In genomic region chr12:44177038-44177355, GRCm38 (mm10) we compare ENCODE assay signal across 15 mouse cellular contexts. TPM values are rescaled to one million over a fixed set of nuclear protein-coding genes. Genes with fewer than 3 reads are reported as not detected.
A peak's percentile ranks its signal among the peaks of the same experiment; 100 is the strongest.
DNase-seq lines count a peak whose midpoint lies in the region; ATAC-seq and TF ChIP-seq lines count a peak whose summit lies in the region.
"Had no signal": no experiment of that assay in that cellular context is flagged by ENCODE, and none has a peak within 500 bp of the region (broad histone marks: within the 10 kb centered on the region; RNA-seq: fewer than 3 reads in every experiment).

No protein-coding gene starts in this region.

- ATAC-seq in frontal cortex, adult (ENCODE audit: low TSS enrichment): 0 out of 2 replicates have a peak, but pooled peaks have one; percentile 28
- peak; percentile 54; the same call in 1 of the 2 replicates for ATAC-seq in forebrain, embryonic 14.5 days
- ATAC-seq in hindbrain, postnatal 0 days: no peak
- peak; percentile 61 for ATAC-seq in midbrain, embryonic 15.5 days (replicated peaks)

- no peaks in the 10 kb centered on the region for H3K27me3 ChIP-seq in forebrain, embryonic 14.5 days (replicated peaks; ENCODE audit: control insufficient read depth, insufficient read depth, low read length)
- H3K27me3 ChIP-seq in hindbrain, postnatal 0 days (ENCODE audit: insufficient read depth, low read length): no peaks in the 10 kb centered on the region
- H3K27me3 ChIP-seq in midbrain, embryonic 15.5 days (replicated peaks): no peaks in the 10 kb centered on the region

- 40% methylated on average over 2 of the region's 2 CpGs for WGBS in forebrain, embryonic 14.5 days
- WGBS in hindbrain, postnatal 0 days: 37% methylated on average over 2 of the region's 2 CpGs
- 21% methylated on average over 2 of the region's 2 CpGs for WGBS in midbrain, embryonic 15.5 days

- H3K36me3 ChIP-seq in forebrain, embryonic 14.5 days (ENCODE audit: control insufficient read depth, insufficient read depth, low read length): no peaks in the 10 kb centered on the region
- no peaks in the 10 kb centered on the region for H3K36me3 ChIP-seq in hindbrain, postnatal 0 days (ENCODE audit: insufficient read depth, low read length)
- no peaks in the 10 kb centered on the region for H3K36me3 ChIP-seq in midbrain, embryonic 15.5 days (replicated peaks)
- H3K36me3 ChIP-seq: limb, embryonic 10.5 days had no signal

- peaks cover 11% of the 10 kb centered on the region; the same call in 1 of the 2 replicates for H3K4me1 ChIP-seq in forebrain, embryonic 14.5 days (ENCODE audit: control insufficient read depth, insufficient read depth, low read length)
- no peaks in the 10 kb centered on the region; the same call in 1 of the 2 replicates for H3K4me1 ChIP-seq in hindbrain, postnatal 0 days (ENCODE audit: insufficient read depth, low read length)
- peaks cover 16% of the 10 kb centered on the region for H3K4me1 ChIP-seq in midbrain, embryonic 15.5 days

- peak overlapping the region; percentile 16; the same call in 1 of the 2 replicates for H3K4me2 ChIP-seq in forebrain, embryonic 14.5 days (ENCODE audit: low read length)
- H3K4me2 ChIP-seq in hindbrain, postnatal 0 days (ENCODE audit: low read depth, low read length): no peak overlapping the region
- no peak overlapping the region for H3K4me2 ChIP-seq in midbrain, embryonic 15.5 days

- H3K27ac ChIP-seq in forebrain, embryonic 14.5 days (ENCODE audit: low read depth, low read length): 0 out of 2 replicates have a peak overlapping the region, but pooled peaks have one; percentile 44
- H3K27ac ChIP-seq in hindbrain, postnatal 0 days: no peak overlapping the region
- peak overlapping the region; percentile 71 for H3K27ac ChIP-seq in midbrain, embryonic 15.5 days
- H3K27ac ChIP-seq: heart, adult 2 months; limb, embryonic 10.5 days; liver, embryonic 14.5 days had no signal

- H3K4me3 ChIP-seq in forebrain, embryonic 14.5 days (ENCODE audit: low read depth, low read length): no peak overlapping the region
- no peak overlapping the region for H3K4me3 ChIP-seq in hindbrain, postnatal 0 days (ENCODE audit: low read length)
- no peak overlapping the region for H3K4me3 ChIP-seq in midbrain, embryonic 15.5 days
- H3K4me3 ChIP-seq: heart, adult 2 months; limb, embryonic 10.5 days; myocyte had no signal

- no peak for TF ChIP-seq CTCF in hindbrain, postnatal 0 days (IDR thresholded peaks at IDR 0.05; ENCODE audit: low read depth)

- H3K9me3 ChIP-seq in forebrain, embryonic 14.5 days (replicated peaks; ENCODE audit: control insufficient read depth, low read length): no peaks in the 10 kb centered on the region
- H3K9me3 ChIP-seq in hindbrain, postnatal 0 days (ENCODE audit: low read length): no peaks in the 10 kb centered on the region
- no peaks in the 10 kb centered on the region for H3K9me3 ChIP-seq in midbrain, embryonic 15.5 days
- H3K9me3 ChIP-seq: limb, embryonic 10.5 days had no signal

- H3K9ac ChIP-seq in forebrain, embryonic 14.5 days (ENCODE audit: low read length): 0 out of 2 replicates have a peak overlapping the region, but pooled peaks have one; percentile 25
- H3K9ac ChIP-seq in hindbrain, postnatal 0 days (replicated peaks; ENCODE audit: low read length): no peak overlapping the region
- H3K9ac ChIP-seq in midbrain, embryonic 15.5 days: no peak overlapping the region
- H3K9ac ChIP-seq: liver, embryonic 14.5 days had no signal

- DNase-seq in frontal cortex, postnatal 36 days (ENCODE audit: low spot score in 2 of 2): no peak
- DNase-seq in forebrain, embryonic 14.5 days (ENCODE audit: low spot score): peak; percentile 71
- peak; percentile 41 for DNase-seq in hindbrain, postnatal 0 days (ENCODE audit: low spot score)
- DNase-seq in right cerebral cortex, postnatal 14 days: no peak
- no peak for DNase-seq in thymus, postnatal 4 days
- no peak for DNase-seq in heart, adult 9 months (ENCODE audit: low spot score in 2 of 2)
- DNase-seq: cerebellum, adult 18-20 months; lung, postnatal 36 days; thymus, postnatal 25 days had no signal

RNA-seq across cellular contexts. Expression of gene Dnajb9, which starts 33.1 kb away (rescaled TPM):
- polyA plus RNA-seq in forebrain, embryonic 14.5 days (2014; fragmentation: Nextera tagmentation; extraction: Ambion mirVana): 36.3 and 39.2 TPM in 2 replicates
- 12.3 and 40.8 TPM in 2 replicates for total RNA-seq in hindbrain, postnatal 0 days (2014; rRNA removed)
- 31.8 and 34.7 TPM in 2 replicates for polyA plus RNA-seq in hindbrain, postnatal 0 days (2015; fragmentation: Nextera tagmentation; extraction: Ambion mirVana)
- 30.4 and 31.5 TPM in 2 replicates for polyA plus RNA-seq in midbrain, embryonic 15.5 days (2015; fragmentation: Nextera tagmentation; extraction: Ambion mirVana)

RNA-seq across cellular contexts. Expression of gene Pnpla8, which starts 44.2 kb away (rescaled TPM):
- 133 and 158 TPM in 2 replicates for polyA plus RNA-seq in forebrain, embryonic 14.5 days (2014; fragmentation: Nextera tagmentation; extraction: Ambion mirVana)
- 58.8 and 62.7 TPM in 2 replicates for total RNA-seq in hindbrain, postnatal 0 days (2014; rRNA removed)
- polyA plus RNA-seq in hindbrain, postnatal 0 days (2015; fragmentation: Nextera tagmentation; extraction: Ambion mirVana): 107 and 123 TPM in 2 replicates
- polyA plus RNA-seq in midbrain, embryonic 15.5 days (2015; fragmentation: Nextera tagmentation; extraction: Ambion mirVana): 130 and 136 TPM in 2 replicates

Comparison
In these comparisons a context has a peak if more than half of its experiments do, and no peak if none do; other contexts are left out.
1. DNase-seq: peak in forebrain, embryonic 14.5 days (single experiment) and hindbrain, postnatal 0 days (single experiment); none in frontal cortex, postnatal 36 days (0 of 2), right cerebral cortex, postnatal 14 days (single experiment), thymus, postnatal 4 days (single experiment) and heart, adult 9 months (0 of 2).